Mouse (Mus musculus): ENCODE measurements at regions not wholly inside any gene's neighbourhood (a gene's known extent, or its start where the extent isn't known, plus 50 kb on each side); places are given as distances from the start of the nearest gene placed in this dataset.

DNA sequence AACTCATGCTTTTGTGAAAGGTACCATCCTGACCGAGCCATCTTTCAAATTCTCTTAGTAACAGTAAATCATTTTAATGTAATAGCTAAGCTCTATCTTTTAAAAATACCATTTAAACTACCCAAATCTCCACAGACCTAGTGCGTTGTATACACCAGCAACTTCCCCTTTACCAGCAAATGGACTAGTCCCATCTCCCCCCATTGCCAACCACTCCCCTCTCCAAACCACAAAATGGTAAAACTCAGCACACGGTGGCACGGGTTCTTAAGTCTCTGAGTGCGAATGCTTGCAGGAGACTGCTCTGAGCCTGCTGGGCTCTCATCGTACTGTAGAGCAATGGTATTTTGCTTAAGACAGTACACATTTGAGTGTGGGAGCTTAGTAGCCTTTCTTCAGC is 106.7 kb upstream of the Atp1b1 start:
- TF ChIP-seq POLR2A (IDR thresholded peaks at IDR 0.05; ENCODE audit: low read depth, low read length): no peak
- no peak for TF ChIP-seq CTCF (conservative IDR thresholded peaks at IDR 0.05; ENCODE audit: insufficient read depth, insufficient read length, low read depth, low read length)
